Mouse (Mus musculus) hindbrain, postnatal 0 days (tissue): ENCODE measurements around the gene Slc6a14. TPM values are rescaled to one million over a fixed set of nuclear protein-coding genes. Genes with fewer than 3 reads are reported as not detected.

Experiments
- ATAC-seq: fragments of 200-750 bp; cut with Nextera tagmentation; 2 replicates; pipeline ENCODE4 v1.8.0; 2017; ENCODE audit warnings: mild to moderate bottlenecking, moderate TSS enrichment, moderate library complexity
- DNase-seq: peaks from one replicate; pipeline ENCODE4 v3.0.0-alpha.2; 2015; ENCODE audit warnings: low spot score
- H3K27ac ChIP-seq: fragments of 300-500 bp; sonication (generic); 2 replicates; pipeline ENCODE4 v1.5.1; 2014; ENCODE audit warnings: mild to moderate bottlenecking
- H3K27me3 ChIP-seq: fragments of 300-500 bp; sonication (generic); 2 replicates; pipeline ENCODE4 v1.6.1; 2014; ENCODE audit warnings: low read length, mixed read lengths; ENCODE audit not compliant: insufficient read depth
- H3K36me3 ChIP-seq: fragments of 300-500 bp; sonication (generic); 2 replicates; pipeline ENCODE4 v1.6.1; 2014; ENCODE audit warnings: low read length, mixed read lengths; ENCODE audit not compliant: insufficient read depth
- H3K4me1 ChIP-seq: fragments of 300-500 bp; sonication (generic); 2 replicates; pipeline ENCODE4 v1.6.1; 2014; ENCODE audit warnings: antibody characterized with exemption, low read length, mixed read lengths; ENCODE audit not compliant: insufficient read depth
- H3K4me2 ChIP-seq: fragments of 300-500 bp; sonication (generic); 2 replicates; pipeline ENCODE4 v1.6.1; 2014; ENCODE audit warnings: low read depth, mild to moderate bottlenecking, low read length, moderate library complexity, mixed read lengths
- H3K4me3 ChIP-seq: fragments of 300-500 bp; sonication (generic); 2 replicates; pipeline ENCODE4 v1.5.1; 2014; ENCODE audit warnings: low read length
- H3K9ac ChIP-seq: fragments of 300-500 bp; sonication (generic); replicated peaks from 2 replicates; pipeline ENCODE4 v1.6.1; 2014; ENCODE audit warnings: mild to moderate bottlenecking, low read length, moderate library complexity, mixed read lengths
- H3K9me3 ChIP-seq: fragments of 300-500 bp; sonication (generic); 2 replicates; pipeline ENCODE4 v1.6.1; 2016; ENCODE audit warnings: low read length, mixed read lengths
- CTCF ChIP-seq: IDR thresholded peaks from 2 replicates; pipeline ENCODE4 v1.5.1; 2016; ENCODE audit warnings: antibody characterized with exemption, control low read depth, low read depth
- WGBS: fragments of 180-500 bp; shearing (Covaris S2); extraction: QIAGEN DNeasy Blood & Tissue Kit; methylation state at CpG from one replicate; pipeline ENCODE4 v1.1.7; 2014; 5-methylcytosine and 5-hydroxymethylcytosine counted together
- polyA plus RNA-seq: library from polyadenylated mRNA; unstranded; fragments of >200 nt; fragmentation: Nextera tagmentation; extraction: Ambion mirVana; gene quantifications from 2 replicates; pipeline ENCODE4 v1.2.1, GENCODE M21; 2015
- total RNA-seq: library from RNA; depleted of rRNA; stranded (reverse); fragments of >200 nt; gene quantifications from 2 replicates; pipeline ENCODE4 v1.2.3, GENCODE M21; 2014; rRNA removed

Gene Slc6a14
- not detected in 2 replicates for total RNA-seq
- polyA plus RNA-seq, result not detected in 2 replicates

DNA sequence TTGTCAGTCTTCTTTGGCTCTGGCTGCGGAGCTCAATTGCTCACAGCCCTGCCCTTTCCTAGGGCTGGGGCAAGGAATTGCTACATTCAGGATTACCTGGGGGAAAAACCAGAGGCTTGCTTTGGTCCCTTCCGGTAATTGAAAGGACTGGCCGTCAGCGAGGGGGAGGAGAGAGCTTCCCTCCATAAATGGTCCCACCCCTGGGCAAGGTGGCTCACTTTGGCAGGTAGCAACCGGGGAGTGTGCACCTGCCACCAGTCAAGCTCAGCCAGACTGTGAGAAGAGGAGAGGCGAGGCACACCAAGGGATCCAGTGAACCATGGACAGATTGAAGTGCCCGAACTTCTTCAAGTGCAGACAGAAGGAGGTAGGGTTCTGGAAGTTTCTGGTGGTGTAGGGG, at the start of gene Slc6a14:
TSS of gene Slc6a14 (plus strand) at position 68 of the 400 bp plus-strand sequence.
- 68% methylated on average over 7 of the region's 7 CpGs for WGBS
- Histone ChIP-seq H3K4me3 (no peak within 1 kb of the TSS), H3K36me3 (no peaks in the 10 kb centered on the region), H3K9ac (no peak within 1 kb of the TSS), H3K9me3 (no peaks in the 10 kb centered on the region), H3K27me3 (no peaks in the 10 kb centered on the region), H3K4me1 (no peaks in the 10 kb centered on the region), H3K4me2 (no peak within 1 kb of the TSS), H3K27ac (no peak within 1 kb of the TSS)
- no peak for DNase-seq
- ATAC-seq, result no peak
- TF ChIP-seq CTCF, result no peak

DNA sequence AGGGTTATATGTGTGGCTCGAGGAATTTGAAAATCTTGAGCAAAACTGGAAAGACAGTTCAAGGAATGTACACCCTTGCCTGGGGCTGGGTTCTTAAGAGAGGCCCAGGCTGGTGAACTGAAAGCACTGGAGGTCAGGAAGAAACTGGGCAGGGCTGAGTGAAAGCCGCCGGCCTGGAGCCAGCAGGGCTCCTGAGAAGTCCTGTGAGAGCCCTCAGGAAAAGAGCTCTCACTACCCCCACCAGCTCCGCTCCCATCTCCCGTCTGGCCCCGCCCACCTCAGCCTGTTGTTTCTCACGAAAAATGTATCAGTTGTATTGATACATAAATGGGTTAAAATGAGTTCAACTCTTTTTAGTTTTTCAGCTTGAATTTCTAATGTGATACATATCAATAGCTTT, 43.8 kb upstream of the Slc6a14 start:
- no peak for TF ChIP-seq CTCF
- 36% methylated on average over 7 of the region's 7 CpGs for WGBS
- DNase-seq, result no peak

DNA sequence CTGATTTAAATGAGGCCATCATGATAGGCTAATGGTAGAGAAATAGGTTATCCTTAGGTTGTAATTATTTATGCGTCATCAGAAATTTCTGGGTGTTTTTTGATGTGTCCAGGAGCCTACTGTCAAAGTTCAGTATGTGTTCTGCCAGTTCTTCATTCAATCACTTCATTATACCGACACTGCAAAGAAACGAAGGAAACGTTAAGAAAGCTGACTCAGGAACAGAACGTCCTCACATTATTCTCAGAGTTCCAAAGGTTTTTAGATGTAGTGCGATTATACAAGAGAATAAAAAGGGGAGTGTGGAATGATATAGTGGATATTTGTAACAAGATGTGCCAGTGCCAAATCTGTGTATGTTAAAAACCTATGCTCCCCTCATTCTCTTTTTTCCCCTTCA, 19.5 kb upstream of the Slc6a14 start:
- Histone ChIP-seq H3K27me3 (no peaks in the 10 kb centered on the region), H3K27ac (no peak overlapping the region), H3K4me3 (no peak overlapping the region), H3K9me3 (no peaks in the 10 kb centered on the region), H3K4me1 (no peaks in the 10 kb centered on the region), H3K9ac (no peak overlapping the region), H3K4me2 (no peak overlapping the region), H3K36me3 (no peaks in the 10 kb centered on the region)
- WGBS, result 72% methylated on average over 6 of the region's 6 CpGs
- no peak for DNase-seq
- no peak for TF ChIP-seq CTCF
- no peak for ATAC-seq

More for the DNA sequence above, 43.8 kb upstream of the Slc6a14 start:
- no peaks in the 10 kb centered on the region for H3K27me3 ChIP-seq
- H3K4me2 ChIP-seq, result no peak overlapping the region
- no peaks in the 10 kb centered on the region for H3K4me1 ChIP-seq
- ATAC-seq, result no peak
- H3K9ac ChIP-seq, result no peak overlapping the region
- H3K27ac ChIP-seq, result no peak overlapping the region
- no peak overlapping the region for H3K4me3 ChIP-seq
- no peaks in the 10 kb centered on the region for H3K9me3 ChIP-seq
- H3K36me3 ChIP-seq, result no peaks in the 10 kb centered on the region

DNA sequence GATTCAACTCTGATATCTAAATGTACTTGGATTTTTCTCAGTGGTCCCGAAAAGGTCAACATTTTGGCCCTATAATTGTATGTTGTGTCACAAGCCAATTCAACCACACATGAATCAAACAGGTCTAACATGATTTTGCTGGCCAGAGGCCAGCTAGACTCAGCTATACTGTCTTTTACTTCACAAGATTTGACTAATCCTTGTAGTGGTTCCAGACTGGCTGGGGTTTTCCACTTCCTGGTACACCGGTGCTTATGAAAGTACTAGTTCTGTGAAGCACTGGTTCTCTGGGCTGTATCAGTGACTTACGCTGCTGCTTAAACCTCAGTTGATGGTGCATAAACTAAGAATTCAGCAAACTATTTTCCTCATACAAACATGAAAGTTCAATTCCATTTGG, 19.0 kb upstream of the Slc6a14 start:
- Histone ChIP-seq H3K9ac (no peak overlapping the region), H3K36me3 (no peaks in the 10 kb centered on the region), H3K27ac (no peak overlapping the region), H3K4me2 (no peak overlapping the region), H3K4me3 (no peak overlapping the region), H3K9me3 (no peaks in the 10 kb centered on the region), H3K4me1 (no peaks in the 10 kb centered on the region), H3K27me3 (no peaks in the 10 kb centered on the region)
- no peak for TF ChIP-seq CTCF
- DNase-seq (no peak), ATAC-seq (no peak)
- whole genome bisulfite sequencing, result 89% methylated on average over 3 of the region's 3 CpGs

DNA sequence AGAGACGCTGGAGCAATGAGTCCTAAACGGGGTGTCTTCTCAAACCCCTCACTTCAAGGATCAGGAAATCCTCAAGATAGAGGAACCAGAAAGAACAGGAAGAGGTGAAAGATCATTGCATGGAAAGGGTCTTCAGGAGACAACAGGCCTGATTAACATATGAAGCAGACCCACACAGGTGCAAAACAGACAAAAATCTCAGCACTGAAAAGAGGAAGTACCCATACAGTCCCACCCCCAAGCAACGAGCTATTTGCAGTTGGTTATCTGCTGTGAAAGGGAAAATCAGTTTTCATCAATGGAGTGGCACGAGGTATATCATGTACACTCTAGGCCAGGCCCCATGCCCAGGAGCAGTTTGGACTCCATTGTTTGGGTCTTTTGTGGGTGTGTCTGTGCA, 13.1 kb upstream of the Slc6a14 start:
- no peak for ATAC-seq
- no peak for TF ChIP-seq CTCF
- no peak overlapping the region for H3K27ac ChIP-seq
- WGBS, result 81% methylated on average over 4 of the region's 4 CpGs
- H3K4me2 ChIP-seq, result no peak overlapping the region
- no peaks in the 10 kb centered on the region for H3K27me3 ChIP-seq
- H3K4me1 ChIP-seq, result no peaks in the 10 kb centered on the region
- no peak overlapping the region for H3K4me3 ChIP-seq
- no peak overlapping the region for H3K9ac ChIP-seq
- DNase-seq, result no peak
- no peaks in the 10 kb centered on the region for H3K36me3 ChIP-seq
- no peaks in the 10 kb centered on the region for H3K9me3 ChIP-seq

DNA sequence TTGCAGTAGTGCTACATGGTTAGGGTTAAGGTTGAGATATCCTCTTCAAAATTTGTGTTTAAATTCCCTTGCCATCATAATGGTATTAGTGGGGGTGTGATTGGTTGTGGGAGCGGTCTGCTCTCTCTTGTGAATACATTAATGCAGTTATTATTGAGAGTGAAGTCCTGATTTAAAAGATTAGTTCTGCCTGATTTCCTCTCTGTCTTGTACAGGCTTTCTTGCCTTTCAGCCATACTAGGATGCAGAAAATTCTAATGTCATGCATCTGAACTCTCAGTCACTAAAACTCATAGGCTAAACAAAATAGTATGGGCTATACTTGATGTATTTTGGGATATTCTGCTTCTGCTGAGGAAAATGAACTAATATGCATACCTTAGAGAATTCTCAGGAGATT, 10.2 kb upstream of the Slc6a14 start:
- Histone ChIP-seq H3K9me3 (no peaks in the 10 kb centered on the region), H3K36me3 (no peaks in the 10 kb centered on the region), H3K27me3 (no peaks in the 10 kb centered on the region), H3K4me1 (no peaks in the 10 kb centered on the region), H3K4me3 (no peak overlapping the region), H3K27ac (no peak overlapping the region), H3K9ac (no peak overlapping the region), H3K4me2 (no peak overlapping the region)
- no peak for DNase-seq
- 46% methylated on average over 1 of the region's 1 CpGs for WGBS
- TF ChIP-seq CTCF, result no peak
- ATAC-seq, result no peak

DNA sequence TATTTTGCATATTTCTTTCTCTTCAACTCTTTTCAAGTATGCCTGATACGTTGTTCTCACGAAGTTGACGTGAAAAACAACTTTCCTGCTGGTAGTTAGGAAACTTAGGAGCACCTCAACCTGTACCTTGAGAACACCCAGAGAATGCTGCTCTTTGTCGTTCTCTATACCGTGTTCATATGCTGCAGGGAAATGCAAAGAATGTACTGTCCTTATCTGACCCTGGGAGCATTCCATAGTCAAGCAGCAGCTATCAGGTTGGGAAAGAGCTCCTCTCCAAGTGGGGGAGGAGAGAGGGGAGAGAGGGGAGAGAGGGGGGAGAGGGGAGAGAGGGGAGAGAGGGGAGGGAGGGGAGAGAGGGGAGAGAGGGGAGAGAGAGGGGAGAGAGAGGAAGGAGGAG, 597 bp downstream of the Slc6a14 start:
- no peak overlapping the region for H3K4me3 ChIP-seq

More for the DNA sequence above, 597 bp downstream of the Slc6a14 start:
- WGBS, result 72% methylated on average over 5 of the region's 5 CpGs
- no peak overlapping the region for H3K27ac ChIP-seq
- H3K4me2 ChIP-seq, result no peak overlapping the region
- H3K36me3 ChIP-seq, result no peaks in the 10 kb centered on the region
- no peaks in the 10 kb centered on the region for H3K27me3 ChIP-seq
- H3K9ac ChIP-seq, result no peak overlapping the region
- no peak for TF ChIP-seq CTCF
- H3K9me3 ChIP-seq, result no peaks in the 10 kb centered on the region
- ATAC-seq (no peak), DNase-seq (no peak)
- no peaks in the 10 kb centered on the region for H3K4me1 ChIP-seq
